Mouse (Mus musculus) kidney, adult 2 months (tissue): Measurements from ENCODE around the gene C1qtnf6. TPM values are rescaled to one million over a fixed set of nuclear protein-coding genes. Genes with fewer than 3 reads are reported as not detected.

Experiments
- DNase-seq: peaks from one replicate; pipeline ENCODE4 v3.0.0; 2021
- H3K27ac ChIP-seq: fragments of 200-500 bp; 2 replicates; pipeline ENCODE4 v1.5.1; 2012; ENCODE audit warnings: low read depth, low read length, control low read depth, inconsistent platforms; ENCODE audit not compliant: insufficient read depth
- H3K27me3 ChIP-seq: fragments of 200-500 bp; replicated peaks from 2 replicates; pipeline ENCODE4 v1.6.1; 2012; ENCODE audit warnings: mild to moderate bottlenecking, moderate library complexity, low read length, inconsistent platforms; ENCODE audit not compliant: control insufficient read depth, insufficient read depth
- H3K36me3 ChIP-seq: fragments of 200-500 bp; 2 replicates; pipeline ENCODE4 v1.6.1; 2012; ENCODE audit warnings: mild to moderate bottlenecking, moderate library complexity, low read length, inconsistent platforms; ENCODE audit not compliant: control insufficient read depth, insufficient read depth
- H3K4me1 ChIP-seq: fragments of 200-500 bp; 2 replicates; pipeline ENCODE4 v1.6.1; 2011; ENCODE audit warnings: low read length; ENCODE audit not compliant: control insufficient read depth, insufficient read depth
- H3K4me3 ChIP-seq: fragments of 200-500 bp; 2 replicates; pipeline ENCODE4 v1.5.1; 2011; ENCODE audit warnings: mild to moderate bottlenecking, low read depth, low read length, control low read depth; ENCODE audit not compliant: insufficient read depth
- CTCF ChIP-seq: fragments of 200-500 bp; conservative IDR thresholded peaks from 2 replicates; pipeline ENCODE4 v1.5.1; 2011; ENCODE audit warnings: low read depth, mild to moderate bottlenecking, control low read depth, low read length, moderate library complexity, mixed read lengths; ENCODE audit not compliant: insufficient read depth, insufficient read length
- POLR2A ChIP-seq: fragments of 200-500 bp; IDR thresholded peaks from one replicate; pipeline ENCODE4 v1.6.1; 2011; ENCODE audit warnings: low read depth, low read length, control low read depth
- WGBS: fragments of 180-500 bp; shearing (Covaris S2); methylation state at CpG from one replicate; pipeline ENCODE4 v1.1.7; 2018; 5-methylcytosine and 5-hydroxymethylcytosine counted together
- polyA plus RNA-seq: library from polyadenylated mRNA; depleted of rRNA; stranded (reverse); fragments of >200 nt; gene quantifications from 2 replicates; pipeline ENCODE4 v1.2.3, GENCODE M21; 2012

The C1qtnf6 gene
- polyA plus RNA-seq, 1 experiment, result 17.0 TPM

GRCm38 (mm10) chr15:78544561-78545001 lies 13.4 kb upstream of the C1qtnf6 start, which contains the start of gene Sstr3:
Sstr3 (minus strand) TSS chr15:78544685.
- Histone ChIP-seq H3K36me3 (no peaks in the 10 kb centered on the region), H3K4me1 (peaks cover 13% of the 10 kb centered on the region; the same call in 1 of the 2 replicates), H3K27ac (no peak within 1 kb of the TSS), H3K4me3 (no peak within 1 kb of the TSS), H3K27me3 (no peaks in the 10 kb centered on the region)
- 8% methylated on average over 14 of the region's 14 CpGs for WGBS
- DNase-seq, result no peak
- TF ChIP-seq POLR2A (no peak), CTCF (no peak)

- no peaks in the 10 kb centered on the region for H3K27me3 ChIP-seq
- no peak for TF ChIP-seq POLR2A
- no peak for TF ChIP-seq CTCF
- WGBS, result 47% methylated on average over 15 of the region's 15 CpGs
- no peaks in the 10 kb centered on the region for H3K36me3 ChIP-seq
- no peak overlapping the region for H3K4me3 ChIP-seq
- DNase-seq, result no peak
- no peak overlapping the region for H3K27ac ChIP-seq
- H3K4me1 ChIP-seq, result peaks cover 13% of the 10 kb centered on the region; the same call in 1 of the 2 replicates
Measured at GRCm38 (mm10) chr15:78544041-78544440, 12.8 kb upstream of the C1qtnf6 start.

- 49% methylated on average over 7 of the region's 7 CpGs for WGBS
- no peak for TF ChIP-seq POLR2A
- TF ChIP-seq CTCF, result no peak
- Histone ChIP-seq H3K27me3 (no peaks in the 10 kb centered on the region), H3K36me3 (no peaks in the 10 kb centered on the region), H3K4me1 (0 out of 2 replicates have a peak, but pooled peaks cover 8% of the 10 kb centered on the region), H3K27ac (no peak overlapping the region), H3K4me3 (no peak overlapping the region)
- no peak for DNase-seq
Measured at GRCm38 (mm10) chr15:78542767-78543303, 11.6 kb upstream of the C1qtnf6 start.

GRCm38 (mm10) chr15:78542098-78542766 lies 11.0 kb upstream of the C1qtnf6 start:
- H3K27me3 ChIP-seq, result no peaks in the 10 kb centered on the region
- H3K27ac ChIP-seq, result no peak overlapping the region
- 57% methylated on average over 3 of the region's 3 CpGs for WGBS
- peak; percentile 67 for DNase-seq
- H3K4me3 ChIP-seq, result no peak overlapping the region
- H3K4me1 ChIP-seq, result 0 out of 2 replicates have a peak, but pooled peaks cover 8% of the 10 kb centered on the region
- H3K36me3 ChIP-seq, result no peaks in the 10 kb centered on the region
- TF ChIP-seq POLR2A (no peak), CTCF (no peak)

GRCm38 (mm10) chr15:78541606-78542005 lies 10.4 kb upstream of the C1qtnf6 start:
- TF ChIP-seq CTCF (no peak), POLR2A (no peak)
- DNase-seq, result peak; percentile 12
- H3K4me3 ChIP-seq, result no peak overlapping the region
- H3K27ac ChIP-seq, result no peak overlapping the region
- 38% methylated on average over 3 of the region's 3 CpGs for WGBS
- no peaks in the 10 kb centered on the region for H3K36me3 ChIP-seq
- H3K4me1 ChIP-seq, result 0 out of 2 replicates have a peak, but pooled peaks cover 8% of the 10 kb centered on the region
- no peaks in the 10 kb centered on the region for H3K27me3 ChIP-seq

GRCm38 (mm10) chr15:78541036-78541435 lies 9.8 kb upstream of the C1qtnf6 start:
- Histone ChIP-seq H3K27ac (no peak overlapping the region), H3K36me3 (no peaks in the 10 kb centered on the region), H3K4me3 (no peak overlapping the region), H3K4me1 (0 out of 2 replicates have a peak, but pooled peaks cover 8% of the 10 kb centered on the region), H3K27me3 (no peaks in the 10 kb centered on the region)
- TF ChIP-seq CTCF (no peak), POLR2A (no peak)
- DNase-seq, result no peak
- 75% methylated on average over 3 of the region's 3 CpGs for WGBS

- no peak for DNase-seq
- Histone ChIP-seq H3K27me3 (no peaks in the 10 kb centered on the region), H3K4me1 (peaks cover 12% of the 10 kb centered on the region; the same call in 1 of the 2 replicates), H3K4me3 (no peak overlapping the region), H3K27ac (no peak overlapping the region), H3K36me3 (no peaks in the 10 kb centered on the region)
- no peak for TF ChIP-seq CTCF
- no peak for TF ChIP-seq POLR2A
- WGBS, result 71% methylated on average over 10 of the region's 10 CpGs
Measured at GRCm38 (mm10) chr15:78535723-78536421, 4.7 kb upstream of the C1qtnf6 start.
